Mouse (Mus musculus) ES-Bruce4 (cell line): ENCODE data around the gene Vangl2.

ENCODE experiments used
- CTCF ChIP-seq: IDR thresholded peaks from one replicate; pipeline ENCODE4 v1.8.1; 2011; ENCODE audit warnings: low read depth, low read length
- EP300 ChIP-seq: IDR thresholded peaks from 2 replicates; pipeline ENCODE4 v1.6.1; 2011; ENCODE audit warnings: low read depth, low read length; ENCODE audit not compliant: insufficient read depth
- POLR2A ChIP-seq: IDR thresholded peaks from one replicate; pipeline ENCODE4 v1.8.1; 2011; ENCODE audit warnings: low read length; ENCODE audit not compliant: insufficient read depth

GRCm38 (mm10) chr1:172017517-172018070, 10.7 kb downstream of the Vangl2 start:
- no peak for TF ChIP-seq CTCF
- no peak for TF ChIP-seq POLR2A
- TF ChIP-seq EP300 = no peak
